Mouse (Mus musculus) testis, adult 2 months (tissue): ENCODE data around the gene Lrwd1.

Experiments used
- CTCF ChIP-seq: fragments of 200-500 bp; IDR thresholded peaks from 2 replicates; pipeline ENCODE4 v1.5.1; 2012; ENCODE audit warnings: low read depth, mild to moderate bottlenecking, inconsistent platforms, low read length, moderate library complexity; ENCODE audit not compliant: control insufficient read depth, insufficient read depth, insufficient replicate concordance
- POLR2A ChIP-seq: fragments of 200-500 bp; IDR thresholded peaks from 2 replicates; pipeline ENCODE4 v1.6.1; 2012; ENCODE audit warnings: low read depth, mild to moderate bottlenecking, inconsistent platforms, low read length, moderate library complexity; ENCODE audit not compliant: control insufficient read depth

DNA sequence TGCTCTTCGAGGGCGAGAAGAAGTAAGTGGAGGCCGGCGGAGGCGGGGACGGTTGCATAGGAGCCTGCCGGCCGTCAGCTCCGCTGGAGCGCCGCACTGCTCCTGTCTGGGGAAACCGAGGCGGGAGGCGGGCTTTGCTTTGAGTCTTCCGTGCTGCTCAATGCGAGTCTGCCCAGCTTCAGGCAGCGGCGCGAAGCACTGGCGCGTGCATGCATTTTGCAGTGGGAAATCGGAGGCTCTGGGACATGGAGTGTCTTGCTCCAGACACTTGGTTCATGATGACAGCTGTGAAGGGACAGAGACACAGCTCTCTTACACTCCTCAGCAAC lies 19.1 kb downstream of the Lrwd1 start:
- no peak; the same call in 1 of the 2 replicates for TF ChIP-seq POLR2A
- TF ChIP-seq CTCF = no peak; the same call in 1 of the 2 replicates
